Mouse (Mus musculus) right cerebral cortex, adult 2 months (tissue): ENCODE measurements around the gene R3hdm4.

Experiments
- DNase-seq, 2 experiments: peaks; one replicate each; pipeline ENCODE4 v3.0.0; 2021 to 2022; ENCODE audit warnings: low spot score in 2 of 2

Gene R3hdm4

DNA sequence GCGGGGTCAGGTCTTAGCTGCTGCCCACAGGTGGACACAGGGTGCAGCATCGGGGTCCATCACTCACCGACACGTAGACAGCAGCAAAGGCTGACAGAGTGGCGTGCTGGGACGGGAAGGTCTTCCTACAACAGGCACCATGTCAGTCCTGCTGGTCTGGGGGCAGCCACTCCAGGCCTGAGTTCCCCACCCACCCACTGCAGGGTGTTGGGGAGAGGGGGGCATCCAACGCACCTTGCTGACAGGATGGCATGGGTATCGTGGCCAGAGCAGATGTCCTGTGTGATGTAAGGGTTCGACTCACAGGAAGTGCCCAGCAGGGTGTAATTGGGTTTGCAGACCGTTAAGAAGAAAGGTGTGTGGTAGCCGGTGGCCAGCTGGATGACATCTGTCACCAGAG lies 54.4 kb downstream of the R3hdm4 start:
- no peak for DNase-seq

DNA sequence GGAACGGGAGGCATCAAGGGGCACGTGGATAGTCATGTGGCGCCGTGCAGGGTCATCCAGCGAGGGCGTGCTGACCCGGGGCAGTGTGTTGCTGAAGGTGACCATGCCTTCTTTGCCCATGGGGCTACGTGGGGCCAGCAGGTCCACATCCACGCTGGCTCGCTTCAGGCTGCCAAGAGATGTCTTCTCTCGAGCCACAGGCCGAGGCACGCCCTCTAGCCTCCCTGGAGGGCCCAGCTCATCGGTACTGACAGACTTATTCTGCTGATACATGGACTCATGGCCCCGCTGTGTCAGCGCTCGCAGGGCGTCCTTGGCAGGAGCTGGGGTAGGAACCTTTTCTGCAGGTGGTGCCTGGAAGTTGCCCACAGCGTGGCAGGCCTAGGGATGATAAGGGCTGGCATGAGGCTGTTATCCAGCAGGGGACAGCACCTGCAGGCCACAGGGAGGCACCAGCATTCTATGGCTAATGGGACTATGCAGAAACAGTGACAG lies 55.2 kb downstream of the R3hdm4 start:
- DNase-seq, result no peak

DNA sequence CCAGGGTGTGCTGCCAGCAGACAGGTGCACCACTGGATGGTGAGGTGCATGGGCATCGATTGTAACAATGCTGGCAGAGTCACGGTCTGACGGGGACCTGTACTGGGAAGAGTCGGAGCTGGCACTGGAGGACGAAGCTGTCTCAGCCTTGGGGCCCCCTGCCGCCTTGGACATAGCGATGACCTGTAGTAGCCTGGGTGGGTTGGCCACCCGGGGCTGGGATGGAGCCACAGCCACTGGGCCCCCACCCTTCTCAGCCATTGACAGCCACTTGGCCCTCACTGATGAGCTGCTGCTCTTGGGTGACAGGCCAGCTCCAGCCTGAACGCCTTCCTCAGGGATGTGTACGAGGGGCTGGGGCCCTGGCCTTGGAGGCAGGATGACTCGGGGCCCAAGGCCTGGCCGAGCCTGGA lies 55.8 kb downstream of the R3hdm4 start:
- no peak for DNase-seq

DNA sequence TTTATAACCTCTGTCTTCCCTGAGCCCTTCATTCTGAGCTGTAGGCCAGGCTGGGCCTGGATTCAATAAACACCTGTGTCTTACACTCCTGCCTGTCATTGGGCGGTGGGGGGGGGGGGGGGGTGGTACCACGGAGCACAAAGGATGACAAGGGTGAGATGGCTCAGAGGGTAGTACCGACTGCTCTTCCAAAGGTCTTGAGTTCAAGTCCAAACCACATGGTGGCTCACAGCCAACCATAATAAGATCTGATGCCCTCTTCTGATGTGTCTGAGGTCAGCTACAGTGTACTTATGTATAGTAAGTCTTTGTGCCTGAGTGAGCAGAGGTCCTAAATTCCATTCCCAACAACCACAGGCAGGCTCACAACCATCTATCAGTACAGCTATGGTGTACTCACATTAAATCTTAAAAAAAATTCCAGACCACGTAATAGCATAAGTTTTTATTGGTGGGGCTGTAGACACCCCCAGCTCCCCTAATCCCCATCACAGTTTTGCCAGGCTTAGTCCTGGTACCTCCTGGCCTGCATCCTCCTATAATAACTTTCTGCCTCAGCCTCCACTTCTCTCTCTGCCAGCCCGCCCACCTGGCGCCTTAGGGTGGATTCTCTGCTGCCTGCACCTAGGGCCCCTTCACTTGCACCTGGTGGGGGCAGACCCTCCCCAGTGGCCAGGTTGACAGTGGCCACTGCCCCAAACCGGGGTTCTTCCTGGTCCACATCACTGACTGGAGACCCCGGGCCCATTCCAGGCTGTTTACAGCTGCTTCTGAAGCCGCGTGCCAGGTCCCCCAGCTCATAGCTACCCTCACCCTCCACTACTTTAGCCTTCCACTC lies 56.4 kb downstream of the R3hdm4 start:
- peak in 1 of 2 experiments; percentile 32 for DNase-seq

DNA sequence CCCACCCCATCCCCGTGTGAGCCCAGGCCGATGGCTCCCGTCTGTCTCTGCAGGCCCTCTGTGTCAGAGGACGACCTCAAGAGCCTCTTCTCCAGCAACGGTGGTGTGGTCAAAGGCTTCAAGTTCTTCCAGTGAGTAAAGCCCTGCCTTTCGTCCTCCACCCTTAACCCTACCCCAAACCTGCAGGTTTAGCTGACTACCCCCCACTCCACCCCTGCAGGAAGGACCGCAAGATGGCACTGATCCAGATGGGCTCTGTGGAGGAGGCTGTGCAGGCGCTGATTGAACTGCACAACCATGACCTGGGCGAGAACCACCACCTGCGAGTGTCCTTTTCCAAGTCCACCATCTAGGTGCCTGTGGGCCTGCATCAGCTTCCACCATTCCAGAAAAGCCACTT lies 58.1 kb downstream of the R3hdm4 start:
- DNase-seq, result no peak

DNA sequence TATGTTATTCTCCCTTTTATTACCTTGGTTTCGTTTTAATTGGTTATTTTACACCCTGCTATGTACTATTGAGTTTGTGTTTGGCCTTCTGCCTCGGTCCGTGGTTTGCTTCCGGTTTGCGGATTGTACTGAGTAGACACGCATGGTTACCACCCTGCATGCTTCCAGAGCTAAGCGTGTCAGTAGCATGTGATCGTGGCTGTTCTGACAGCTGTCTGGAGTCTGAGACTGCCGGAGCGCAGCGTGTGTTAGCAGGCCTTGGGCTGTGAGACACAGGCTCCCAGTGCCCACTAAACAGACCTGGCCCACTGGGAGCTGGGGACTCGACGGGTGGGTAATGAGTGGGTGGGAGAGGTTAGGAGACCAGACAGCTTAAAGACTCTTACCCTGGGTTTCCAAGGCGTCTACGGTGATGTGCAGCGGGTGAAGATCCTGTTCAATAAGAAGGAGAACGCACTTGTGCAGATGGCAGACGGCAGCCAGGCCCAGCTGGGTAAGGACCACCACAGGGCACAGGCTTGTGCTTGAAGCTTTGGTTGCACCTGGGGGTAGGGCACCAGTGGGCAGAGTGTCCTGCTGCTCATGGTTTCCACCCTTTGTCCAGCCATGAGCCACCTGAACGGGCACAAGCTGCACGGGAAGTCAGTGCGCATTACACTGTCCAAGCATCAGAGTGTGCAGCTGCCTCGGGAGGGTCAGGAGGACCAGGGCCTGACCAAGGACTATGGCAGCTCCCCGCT lies 58.8 kb downstream of the R3hdm4 start:
- DNase-seq, result no peak

DNA sequence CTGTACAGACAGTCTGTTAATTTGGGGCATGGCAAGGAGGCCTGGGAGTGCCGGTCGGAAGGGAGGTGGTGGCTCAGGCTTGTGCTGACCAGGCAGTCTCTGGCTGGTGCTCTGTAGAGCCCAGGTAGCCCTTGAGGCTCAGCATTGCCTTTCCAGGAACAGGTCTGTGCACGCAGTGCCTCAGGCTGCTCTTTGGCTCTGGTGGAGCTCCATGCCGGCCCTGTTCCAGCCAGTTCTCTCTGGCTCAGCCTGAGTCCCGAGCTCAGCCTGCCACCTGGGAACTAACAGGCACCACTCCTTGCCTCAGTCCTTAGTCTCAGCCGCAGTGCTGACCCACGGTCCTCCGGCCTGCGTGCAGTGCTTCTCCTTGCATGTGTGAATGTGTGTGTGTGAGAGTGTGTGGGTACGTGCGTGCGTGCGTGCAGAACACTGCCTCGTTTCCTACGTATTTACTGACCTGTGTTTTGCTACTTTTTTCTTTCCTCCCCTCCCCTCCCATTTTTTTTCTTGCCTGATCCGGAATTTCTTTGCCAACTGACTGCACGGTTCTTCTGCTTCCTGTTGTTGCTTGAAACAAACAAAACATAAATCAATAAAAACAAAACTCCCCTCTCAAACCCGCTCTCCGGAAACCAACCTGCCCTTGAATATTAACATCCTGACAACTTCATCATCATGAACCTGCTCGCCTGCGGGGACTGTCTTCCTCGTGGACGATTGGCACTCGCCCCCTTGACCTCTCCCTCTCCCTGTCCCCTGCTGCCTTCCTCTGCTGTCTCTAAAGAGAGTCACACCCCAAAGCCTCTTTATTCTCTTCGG lies 59.6 kb downstream of the R3hdm4 start:
- DNase-seq, result no peak

DNA sequence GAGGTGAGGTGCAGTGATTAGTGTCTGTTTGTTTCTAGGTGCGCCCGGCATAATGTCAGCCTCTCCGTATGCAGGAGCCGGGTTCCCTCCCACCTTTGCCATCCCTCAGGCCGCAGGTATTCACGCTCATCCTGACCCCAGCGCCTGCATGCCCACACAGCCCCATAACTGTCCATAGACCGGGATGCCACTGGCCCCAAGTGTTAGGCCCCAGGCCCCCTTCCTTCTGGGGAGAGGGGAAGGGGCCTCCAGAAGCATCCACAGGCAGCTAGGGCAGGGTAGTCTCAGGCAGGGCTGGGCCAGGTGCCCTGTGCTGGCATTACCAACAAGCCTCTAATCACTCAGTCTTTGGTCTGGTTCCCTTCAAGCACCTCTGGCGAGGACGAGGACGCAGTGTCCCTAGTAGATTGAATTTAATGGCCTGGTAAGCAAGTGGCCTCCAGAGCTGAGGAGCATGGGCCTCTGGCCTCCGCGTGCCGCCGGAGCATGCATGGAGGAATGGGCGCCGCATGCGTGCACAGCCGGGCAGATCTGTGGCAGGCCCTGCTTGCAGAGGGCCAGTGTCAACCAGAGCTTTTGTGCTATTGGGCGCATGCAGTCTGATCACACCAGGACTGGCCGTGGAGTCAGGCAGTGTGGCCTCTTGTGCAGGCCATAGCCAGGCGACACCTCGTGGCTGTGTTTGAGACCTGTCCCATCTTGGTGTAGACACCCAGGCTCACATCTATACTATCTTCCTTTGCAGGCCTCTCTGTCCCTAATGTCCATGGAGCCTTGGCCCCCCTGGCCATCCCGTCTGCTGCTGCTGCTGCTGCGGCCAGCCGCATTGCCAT lies 60.7 kb downstream of the R3hdm4 start:
- no peak for DNase-seq
